Mouse (Mus musculus) kidney, adult 2 months (tissue): Measurements from ENCODE around the gene Mypop.

Source experiments
- CTCF ChIP-seq: fragments of 200-500 bp; conservative IDR thresholded peaks from 2 replicates; pipeline ENCODE4 v1.5.1; 2011; ENCODE audit warnings: low read depth, mild to moderate bottlenecking, control low read depth, low read length, moderate library complexity, mixed read lengths; ENCODE audit not compliant: insufficient read depth, insufficient read length
- POLR2A ChIP-seq: fragments of 200-500 bp; IDR thresholded peaks from one replicate; pipeline ENCODE4 v1.6.1; 2011; ENCODE audit warnings: low read depth, low read length, control low read depth

DNA sequence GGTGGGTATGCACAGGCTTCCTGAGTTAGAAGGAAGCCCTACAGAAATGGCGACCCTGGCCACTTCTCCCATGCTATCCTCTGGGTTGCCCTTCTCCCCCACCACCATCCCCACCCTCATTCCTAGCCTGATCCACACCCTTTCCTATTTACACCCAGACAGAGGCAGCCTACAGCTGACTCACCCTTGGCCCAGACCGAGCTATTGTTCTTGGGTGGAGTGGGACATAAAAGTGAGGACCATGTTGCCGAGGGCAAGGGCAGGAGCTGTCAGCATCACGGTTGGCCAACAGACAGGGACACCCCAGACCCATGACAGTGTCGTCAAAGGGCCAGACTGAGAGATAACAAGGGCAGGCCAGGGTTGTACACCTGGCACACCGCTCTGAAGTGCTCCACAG is 42.9 kb upstream of the Mypop start:
- no peak for TF ChIP-seq POLR2A
- no peak for TF ChIP-seq CTCF
